Mouse (Mus musculus) CH12.LX (cell line): ENCODE measurements around the gene Prkaa2. TPM values are rescaled to one million over a fixed set of nuclear protein-coding genes. Genes with fewer than 3 reads are reported as not detected.

Source experiments
- DNase-seq: peaks from one replicate; pipeline ENCODE4 v3.0.0-alpha.2; 2013; ENCODE audit errors: extremely low read depth
- H3K27ac ChIP-seq: 2 replicates; pipeline ENCODE4 v1.5.1; 2012; ENCODE audit warnings: low read depth, mild to moderate bottlenecking, control low read depth, moderate library complexity; ENCODE audit not compliant: insufficient read depth
- H3K27me3 ChIP-seq: replicated peaks from 2 replicates; pipeline ENCODE3; 2012; ENCODE audit warnings: inconsistent platforms
- H3K36me3 ChIP-seq, 2 experiments: replicated peaks in 1 of 2; 2 replicates each; pipeline versions ENCODE3 to v1.6.1; 2012; ENCODE audit warnings: inconsistent platforms in 1 of 2, low read length in 1 of 2, mild to moderate bottlenecking in 1 of 2, mixed read lengths in 1 of 2, moderate library complexity in 1 of 2; ENCODE audit not compliant: control insufficient read depth in 1 of 2, insufficient read depth in 1 of 2
- H3K4me1 ChIP-seq, 2 experiments: 2 replicates each; pipeline ENCODE4 v1.6.1; 2012; ENCODE audit warnings: inconsistent platforms in 1 of 2, moderate library complexity in 1 of 2; ENCODE audit not compliant: insufficient read depth in 2 of 2, control insufficient read depth in 1 of 2
- H3K4me2 ChIP-seq: 2 replicates; pipeline ENCODE4 v1.6.1; 2012; ENCODE audit warnings: low read depth, mild to moderate bottlenecking, control low read depth; ENCODE audit not compliant: poor library complexity, insufficient read depth, severe bottlenecking
- H3K4me3 ChIP-seq, 3 experiments: fragments of 150-350 bp in 1 of 3; sonication (generic) in 1 of 3; replicated peaks in 1 of 3; 2 replicates each; pipeline versions ENCODE3 to v1.5.1; 2011 to 2012; ENCODE audit warnings: low read depth in 2 of 3, low read length in 2 of 3, mild to moderate bottlenecking in 2 of 3, moderate library complexity in 2 of 3, control low read depth in 1 of 3, improper control_type of control experiment in 1 of 3, inconsistent platforms in 1 of 3, mixed read lengths in 1 of 3; ENCODE audit not compliant: poor library complexity in 1 of 3
- H3K79me2 ChIP-seq: replicated peaks from 2 replicates; pipeline ENCODE4 v1.6.1; 2012; ENCODE audit warnings: mild to moderate bottlenecking, moderate library complexity; ENCODE audit not compliant: control insufficient read depth, poor library complexity, insufficient read depth, severe bottlenecking; ENCODE audit errors: extremely low read depth
- H3K9ac ChIP-seq: 2 replicates; pipeline ENCODE4 v1.6.1; 2012; ENCODE audit warnings: low read depth, mild to moderate bottlenecking, control low read depth, moderate library complexity; ENCODE audit not compliant: insufficient read depth
- H3K9me3 ChIP-seq: replicated peaks from 2 replicates; pipeline ENCODE3; 2012; ENCODE audit warnings: low read length, inconsistent platforms, mixed read lengths
- CHD2 ChIP-seq: IDR thresholded peaks from 2 replicates; pipeline ENCODE4 v1.6.1; 2011; ENCODE audit warnings: low read length, improper control_type of control experiment
- E2F4 ChIP-seq: IDR thresholded peaks from 2 replicates; pipeline ENCODE4 v1.6.1; 2011; ENCODE audit warnings: low read depth, low read length, improper control_type of control experiment; ENCODE audit not compliant: insufficient replicate concordance
- ETS1 ChIP-seq: conservative IDR thresholded peaks from 2 replicates; pipeline ENCODE4 v1.6.1; 2012; ENCODE audit warnings: low read depth, mild to moderate bottlenecking, inconsistent platforms, low read length, improper control_type of control experiment, moderate library complexity
- GABPA ChIP-seq: IDR thresholded peaks from 2 replicates; pipeline ENCODE4 v1.6.1; 2012; ENCODE audit warnings: low read depth, low read length, improper control_type of control experiment, inconsistent platforms; ENCODE audit not compliant: insufficient replicate concordance
- HCFC1 ChIP-seq: IDR thresholded peaks from 2 replicates; pipeline ENCODE4 v1.6.1; 2012; ENCODE audit warnings: low read depth, mild to moderate bottlenecking, inconsistent platforms, low read length, improper control_type of control experiment
- IRF4 ChIP-seq: IDR thresholded peaks from 2 replicates; pipeline ENCODE4 v1.6.1; 2014; ENCODE audit warnings: low read depth, mild to moderate bottlenecking, inconsistent platforms, low read length, improper control_type of control experiment
- JUND ChIP-seq: conservative IDR thresholded peaks from 2 replicates; pipeline ENCODE4 v1.6.1; 2011; ENCODE audit warnings: low read depth, low read length, improper control_type of control experiment
- MAFK ChIP-seq: IDR thresholded peaks from 2 replicates; pipeline ENCODE4 v1.6.1; 2011; ENCODE audit warnings: low read length, improper control_type of control experiment; ENCODE audit not compliant: insufficient replicate concordance
- MAZ ChIP-seq: IDR thresholded peaks from 2 replicates; pipeline ENCODE4 v1.6.1; 2012; ENCODE audit warnings: low read depth, mild to moderate bottlenecking, inconsistent platforms, low read length, improper control_type of control experiment, moderate library complexity
- MXI1 ChIP-seq: IDR thresholded peaks from 2 replicates; pipeline ENCODE4 v1.6.1; 2011; ENCODE audit warnings: mild to moderate bottlenecking, low read depth, low read length, improper control_type of control experiment
- PAX5 ChIP-seq: IDR thresholded peaks from 2 replicates; pipeline ENCODE4 v1.6.1; 2012; ENCODE audit warnings: low read length, inconsistent platforms, mixed read lengths
- POLR2A ChIP-seq: IDR thresholded peaks from 2 replicates; pipeline ENCODE4 v1.6.1; 2011; ENCODE audit warnings: low read depth, mild to moderate bottlenecking, improper control_type of control experiment, low read length
- RCOR1 ChIP-seq: conservative IDR thresholded peaks from 2 replicates; pipeline ENCODE4 v1.6.1; 2012; ENCODE audit warnings: low read depth, mild to moderate bottlenecking, inconsistent platforms, low read length, improper control_type of control experiment
- TBP ChIP-seq: conservative IDR thresholded peaks from 2 replicates; pipeline ENCODE4 v1.6.1; 2011; ENCODE audit warnings: low read depth, low read length, improper control_type of control experiment
- USF2 ChIP-seq: conservative IDR thresholded peaks from 2 replicates; pipeline ENCODE4 v1.6.1; 2011; ENCODE audit warnings: low read depth, low read length, improper control_type of control experiment
- ZKSCAN1 ChIP-seq: IDR thresholded peaks from 2 replicates; pipeline ENCODE4 v1.6.1; 2012; ENCODE audit warnings: low read depth, inconsistent platforms, low read length, improper control_type of control experiment, borderline replicate concordance
- ZNF384 ChIP-seq: IDR thresholded peaks from 2 replicates; pipeline ENCODE4 v1.6.1; 2012; ENCODE audit warnings: low read depth, low read length, improper control_type of control experiment, inconsistent platforms
- dilution Hi-C: fragments of 300-500 bp; cut with MboI; formaldehyde crosslinking; loops from 2 replicates; pipeline ENCODE4 v1.14.3; 2020; ENCODE audit warnings: low sequenced_read_pairs; ENCODE audit not compliant: extremely low pct_unique_long_range_greater_than_20kb, extremely low pct_ligation_motif_present
- in situ Hi-C: fragments of 300-500 bp; cut with MboI; formaldehyde crosslinking; loops from 3 replicates; pipeline ENCODE4 v1.14.3; 2019; ENCODE audit warnings: low sequenced_read_pairs, low pct_ligation_motif_present, low pct_unique_long_range_greater_than_20kb, mixed read lengths
- polyA plus RNA-seq: library from polyadenylated mRNA; unstranded; fragments of >175 nt; gene quantifications from 2 replicates; pipeline ENCODE4 v1.2.1, GENCODE M21; 2012; ENCODE audit warnings: low read depth; ENCODE audit not compliant: insufficient read length
- total RNA-seq, 2 experiments: library from RNA; depleted of rRNA; stranded (reverse); fragments of 300-350 nt in 1 of 2; fragments of >200 nt in 1 of 2; gene quantifications; 2 replicates each; pipeline ENCODE4 v1.2.3; 2012 to 2014

The Prkaa2 gene
- total and polyA plus RNA-seq, 3 experiments: 0.23 to 0.68 (median 0.29) TPM

- Histone ChIP-seq H3K36me3 (no peaks in the 10 kb centered on the region), H3K4me2 (no peak overlapping the region), H3K27me3 (peaks cover 7% of the 10 kb centered on the region), H3K79me2 (no peaks in the 10 kb centered on the region), H3K4me1 (peaks cover 3 to 10% of the 10 kb centered on the region in 2 experiments; a peak in 3 of 4 replicates), H3K4me3 (no peak overlapping the region), H3K27ac (no peak overlapping the region), H3K9ac (no peak overlapping the region), H3K9me3 (no peaks in the 10 kb centered on the region)
- no peak for TF ChIP-seq ETS1
- TF ChIP-seq MAZ: no peak
- TF ChIP-seq TBP: no peak
- no peak for TF ChIP-seq ZNF384
- no peak for TF ChIP-seq GABPA
- TF ChIP-seq CHD2: no peak
- no peak for TF ChIP-seq IRF4
- TF ChIP-seq ZKSCAN1: no peak
- no peak for TF ChIP-seq POLR2A
- no peak for TF ChIP-seq RCOR1
- no peak for TF ChIP-seq HCFC1
- TF ChIP-seq JUND: no peak
- TF ChIP-seq PAX5: no peak
- dilution Hi-C loops: no loop called here
- in situ Hi-C loops: no loop called here
- DNase-seq: no peak
These were observed 5.4 kb downstream of the Prkaa2 start for GRCm38 (mm10) chr4:105104099-105104872.

- dilution Hi-C loops (no loop called here), in situ Hi-C loops (no loop called here)
- no peaks in the 10 kb centered on the region for H3K36me3 ChIP-seq
- peaks cover 7 to 21% of the 10 kb centered on the region in 2 experiments for H3K4me1 ChIP-seq
- DNase-seq: no peak
- no peaks in the 10 kb centered on the region for H3K9me3 ChIP-seq
- no peak overlapping the region for H3K4me2 ChIP-seq
- no peaks in the 10 kb centered on the region for H3K79me2 ChIP-seq
- H3K27ac ChIP-seq: no peak overlapping the region
- H3K9ac ChIP-seq: no peak overlapping the region
- H3K4me3 ChIP-seq: no peak overlapping the region
- H3K27me3 ChIP-seq: no peaks in the 10 kb centered on the region
- TF ChIP-seq GABPA (no peak), MXI1 (no peak), PAX5 (no peak), USF2 (no peak), E2F4 (no peak), MAFK (no peak), TBP (no peak)
These were observed 8.4 kb downstream of the Prkaa2 start for GRCm38 (mm10) chr4:105101337-105101688.
